Mouse (Mus musculus) CH12.LX (cell line): Measurements from ENCODE around the gene Otor.

Source experiments
- CHD2 ChIP-seq: IDR thresholded peaks from 2 replicates; pipeline ENCODE4 v1.6.1; 2011; ENCODE audit warnings: low read length, improper control_type of control experiment
- CTCF ChIP-seq, 2 experiments: IDR thresholded peaks in 1 of 2; conservative IDR thresholded peaks in 1 of 2; 2 replicates each; pipeline ENCODE4 v1.5.1; 2011 to 2012; ENCODE audit warnings: low read depth in 2 of 2, low read length in 2 of 2, improper control_type of control experiment in 1 of 2, inconsistent platforms in 1 of 2, mild to moderate bottlenecking in 1 of 2, moderate library complexity in 1 of 2
- EP300 ChIP-seq: IDR thresholded peaks from 2 replicates; pipeline ENCODE4 v1.6.1; 2011; ENCODE audit warnings: low read length, improper control_type of control experiment
- IRF4 ChIP-seq: IDR thresholded peaks from 2 replicates; pipeline ENCODE4 v1.6.1; 2014; ENCODE audit warnings: low read depth, mild to moderate bottlenecking, inconsistent platforms, low read length, improper control_type of control experiment
- MAZ ChIP-seq: IDR thresholded peaks from 2 replicates; pipeline ENCODE4 v1.6.1; 2012; ENCODE audit warnings: low read depth, mild to moderate bottlenecking, inconsistent platforms, low read length, improper control_type of control experiment, moderate library complexity
- MEF2A ChIP-seq: IDR thresholded peaks from 2 replicates; pipeline ENCODE4 v1.6.1; 2014; ENCODE audit warnings: low read depth, mild to moderate bottlenecking, inconsistent platforms, low read length, improper control_type of control experiment, borderline replicate concordance
- PAX5 ChIP-seq: IDR thresholded peaks from 2 replicates; pipeline ENCODE4 v1.6.1; 2012; ENCODE audit warnings: low read length, inconsistent platforms, mixed read lengths
- POLR2A ChIP-seq: IDR thresholded peaks from 2 replicates; pipeline ENCODE4 v1.6.1; 2011; ENCODE audit warnings: low read depth, mild to moderate bottlenecking, improper control_type of control experiment, low read length
- SIN3A ChIP-seq: IDR thresholded peaks from 2 replicates; pipeline ENCODE4 v1.6.1; 2012; ENCODE audit warnings: low read length, improper control_type of control experiment, inconsistent platforms
- ZC3H11A ChIP-seq: IDR thresholded peaks from 2 replicates; pipeline ENCODE4 v1.6.1; 2012; ENCODE audit warnings: low read depth, mild to moderate bottlenecking, inconsistent platforms, low read length, improper control_type of control experiment

- no peak for TF ChIP-seq CTCF (conservative IDR thresholded peaks at IDR 0.05 in 1 of 2, IDR thresholded peaks at IDR 0.05 in 1 of 2; ENCODE audit: low read depth in 2 of 2, low read length in 2 of 2)
- TF ChIP-seq POLR2A: no peak
- TF ChIP-seq CHD2: no peak
- TF ChIP-seq MEF2A: no peak
- no peak for TF ChIP-seq PAX5
- TF ChIP-seq ZC3H11A: no peak
- TF ChIP-seq EP300: no peak; the same call in 1 of the 2 replicates
- TF ChIP-seq SIN3A: no peak
- TF ChIP-seq MAZ: no peak
- no peak for TF ChIP-seq IRF4
These were observed 3.4 kb downstream of the Otor start for GRCm38 (mm10) chr2:143081693-143082092.
